Mouse (Mus musculus) bone marrow, adult 2 months (tissue): ENCODE results near the gene Plk3. TPM values are rescaled to one million over a fixed set of nuclear protein-coding genes. Genes with fewer than 3 reads are reported as not detected.

Source experiments
- H3K27ac ChIP-seq: fragments of 200-500 bp; 2 replicates; pipeline ENCODE4 v1.5.1; 2012; ENCODE audit warnings: low read depth, mild to moderate bottlenecking, control low read depth, inconsistent platforms, low read length; ENCODE audit not compliant: control insufficient read depth, poor library complexity, insufficient read depth
- H3K4me1 ChIP-seq: fragments of 200-500 bp; 2 replicates; pipeline ENCODE4 v1.6.1; 2011; ENCODE audit warnings: low read length; ENCODE audit not compliant: control insufficient read depth, insufficient read depth
- H3K4me3 ChIP-seq: fragments of 200-500 bp; replicated peaks from 2 replicates; pipeline ENCODE3; 2011; ENCODE audit warnings: mild to moderate bottlenecking, low read depth, low read length, control low read depth; ENCODE audit not compliant: control insufficient read depth
- CTCF ChIP-seq: fragments of 200-500 bp; IDR thresholded peaks from 2 replicates; pipeline ENCODE4 v1.5.1; 2011; ENCODE audit warnings: low read length, control low read depth; ENCODE audit not compliant: control insufficient read depth, insufficient read depth
- POLR2A ChIP-seq: fragments of 200-500 bp; IDR thresholded peaks from 2 replicates; pipeline ENCODE4 v1.6.1; 2011; ENCODE audit warnings: low read depth, mild to moderate bottlenecking, control low read depth, low read length, borderline replicate concordance; ENCODE audit not compliant: control insufficient read depth
- WGBS: fragments of 180-500 bp; shearing (Covaris S2); methylation state at CpG from one replicate; pipeline ENCODE4 v1.1.7; 2018; 5-methylcytosine and 5-hydroxymethylcytosine counted together
- polyA plus RNA-seq: library from polyadenylated mRNA; stranded (reverse); fragments of >200 nt; gene quantifications from 2 replicates; pipeline ENCODE4 v1.2.4, GENCODE M21; 2011; ENCODE audit warnings: low replicate concordance; ENCODE audit not compliant: missing spikeins, insufficient read depth, insufficient read length

The Plk3 gene
- polyA plus RNA-seq, 1 experiment, result 7.8 TPM

GRCm38 (mm10) chr4:117145248-117145647 is 11.5 kb upstream of the Plk3 start:
- no peak overlapping the region for H3K4me3 ChIP-seq
- no peaks in the 10 kb centered on the region for H3K4me1 ChIP-seq
- TF ChIP-seq POLR2A (no peak), CTCF (no peak)
- no peak overlapping the region for H3K27ac ChIP-seq
- WGBS, result 93% methylated on average over 13 of the region's 13 CpGs

DNA sequence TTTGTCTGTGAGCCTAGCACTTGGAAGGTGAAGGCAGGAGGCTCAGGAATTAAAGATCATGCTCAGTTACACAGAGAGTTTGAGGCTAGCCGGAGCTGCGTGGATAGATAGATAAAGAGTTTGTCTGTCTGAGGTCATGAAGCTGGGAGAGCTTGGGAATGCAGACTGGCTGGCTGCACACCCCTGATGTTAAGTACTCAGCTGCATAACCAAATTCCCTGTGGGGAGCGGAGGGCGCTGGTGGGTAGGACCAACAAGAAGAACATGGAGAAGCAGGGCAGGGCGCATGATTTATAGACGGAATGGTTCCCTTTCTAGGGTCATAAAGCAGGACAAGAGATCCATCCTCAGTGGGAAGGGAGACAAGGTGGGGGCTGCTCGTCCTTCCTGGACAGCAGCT is 9.3 kb upstream of the Plk3 start:
- Histone ChIP-seq H3K4me1 (no peaks in the 10 kb centered on the region), H3K27ac (no peak overlapping the region), H3K4me3 (no peak overlapping the region)
- TF ChIP-seq POLR2A (no peak), CTCF (no peak)
- WGBS, result 80% methylated on average over 7 of the region's 7 CpGs

GRCm38 (mm10) chr4:117140613-117141012 is 6.8 kb upstream of the Plk3 start:
- whole genome bisulfite sequencing, result 33% methylated on average over 4 of the region's 4 CpGs
- Histone ChIP-seq H3K4me3 (no peak overlapping the region), H3K4me1 (peaks cover 2% of the 10 kb centered on the region), H3K27ac (no peak overlapping the region)
- TF ChIP-seq POLR2A, result no peak
- TF ChIP-seq CTCF, result no peak

DNA sequence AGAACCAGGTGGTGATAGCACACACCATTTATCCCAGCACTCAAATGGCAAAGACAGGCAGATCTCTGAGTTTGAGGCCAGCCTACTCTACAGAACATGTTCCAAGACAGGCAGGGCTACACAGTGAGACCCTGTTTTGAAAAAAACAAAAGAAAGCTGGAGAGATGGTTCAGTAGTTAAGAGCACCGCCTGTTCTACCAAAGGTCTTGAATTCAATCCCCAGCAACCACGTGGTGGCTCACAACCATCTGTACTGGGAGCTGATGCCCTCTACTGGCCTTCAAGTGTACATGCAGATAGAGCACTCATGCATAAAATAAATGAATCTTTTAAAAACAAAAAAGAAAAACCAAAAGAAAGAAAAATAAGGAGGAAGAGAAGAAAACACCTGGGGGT is 5.5 kb upstream of the Plk3 start:
- under 1% methylated on average over 2 of the region's 2 CpGs for WGBS
- no peak overlapping the region for H3K27ac ChIP-seq
- TF ChIP-seq POLR2A (no peak), CTCF (peak; percentile 81)
- H3K4me1 ChIP-seq, result peaks cover 4% of the 10 kb centered on the region
- no peak overlapping the region for H3K4me3 ChIP-seq

DNA sequence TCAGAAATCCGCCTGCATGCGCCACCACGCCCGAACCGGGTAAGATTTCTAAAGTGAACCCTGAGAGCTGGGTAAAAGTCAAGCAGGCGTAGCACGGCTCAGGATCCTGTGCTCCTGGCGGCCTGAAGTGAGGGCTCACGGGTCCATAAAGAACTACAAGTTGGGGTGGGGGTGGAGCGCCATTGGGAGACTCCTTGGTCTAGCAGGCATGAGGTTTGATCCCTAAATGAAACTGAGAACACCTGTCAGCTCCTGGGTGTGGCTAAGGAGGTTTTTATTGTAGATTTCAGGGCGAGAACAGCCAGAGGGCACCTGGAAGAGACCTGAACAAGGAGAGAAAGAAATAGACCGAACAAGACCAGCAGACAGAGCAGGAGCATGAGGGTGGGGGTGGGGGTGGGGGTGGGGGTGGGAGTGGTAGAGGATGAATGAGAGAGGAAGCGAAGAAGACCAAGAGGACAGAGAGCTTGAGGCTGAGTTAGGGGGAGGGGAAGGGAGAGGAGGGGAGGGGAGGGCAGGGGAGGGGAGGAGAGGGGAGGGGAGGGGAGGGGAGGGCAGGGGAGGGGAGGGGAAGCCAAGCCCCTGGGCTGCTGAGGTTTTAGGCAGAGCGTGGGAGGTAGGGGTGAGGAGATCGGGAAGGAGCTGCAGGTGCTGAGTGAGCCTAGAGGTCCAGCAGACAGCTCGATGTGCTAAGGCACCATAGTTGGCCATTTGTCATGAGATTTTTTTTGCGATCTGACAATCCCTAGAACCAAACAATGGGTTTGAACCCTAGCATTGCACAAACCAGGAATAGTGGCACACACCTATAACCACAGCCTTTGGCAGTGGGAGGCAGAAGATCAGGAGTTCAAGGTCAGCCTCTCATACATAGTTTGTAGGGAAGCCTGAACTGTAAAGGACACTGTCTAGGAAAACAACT is 4.8 kb upstream of the Plk3 start:
- H3K4me1 ChIP-seq, result peaks cover 4% of the 10 kb centered on the region
- H3K4me3 ChIP-seq, result no peak overlapping the region
- WGBS, result 69% methylated on average over 16 of the region's 17 CpGs
- H3K27ac ChIP-seq, result no peak overlapping the region
- TF ChIP-seq CTCF, result no peak
- TF ChIP-seq POLR2A, result no peak

DNA sequence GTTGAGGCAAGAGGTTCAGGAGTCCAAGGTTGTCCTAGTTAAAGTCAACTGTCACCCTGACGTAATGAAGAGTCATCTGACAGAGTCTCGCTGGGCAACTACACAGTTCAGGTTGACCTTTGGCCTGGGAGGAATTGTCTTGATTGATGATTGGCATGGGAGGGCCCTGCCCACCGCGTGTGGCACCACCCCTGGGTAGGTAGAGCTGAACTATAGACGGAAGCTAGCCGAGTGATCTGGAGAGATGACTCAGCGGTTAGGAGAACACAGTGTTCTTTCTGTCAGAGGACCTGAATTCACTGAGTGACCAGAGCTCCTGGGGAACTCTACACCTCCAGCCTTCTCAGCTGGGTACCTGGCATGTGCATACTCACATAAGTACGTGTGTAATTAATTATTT is 2.3 kb upstream of the Plk3 start:
- no peak overlapping the region for H3K4me3 ChIP-seq
- 35% methylated on average over 8 of the region's 8 CpGs for WGBS
- H3K4me1 ChIP-seq, result peaks cover 7% of the 10 kb centered on the region
- H3K27ac ChIP-seq, result peak overlapping the region; percentile 18; the same call in 1 of the 2 replicates
- TF ChIP-seq CTCF (no peak), POLR2A (no peak)

DNA sequence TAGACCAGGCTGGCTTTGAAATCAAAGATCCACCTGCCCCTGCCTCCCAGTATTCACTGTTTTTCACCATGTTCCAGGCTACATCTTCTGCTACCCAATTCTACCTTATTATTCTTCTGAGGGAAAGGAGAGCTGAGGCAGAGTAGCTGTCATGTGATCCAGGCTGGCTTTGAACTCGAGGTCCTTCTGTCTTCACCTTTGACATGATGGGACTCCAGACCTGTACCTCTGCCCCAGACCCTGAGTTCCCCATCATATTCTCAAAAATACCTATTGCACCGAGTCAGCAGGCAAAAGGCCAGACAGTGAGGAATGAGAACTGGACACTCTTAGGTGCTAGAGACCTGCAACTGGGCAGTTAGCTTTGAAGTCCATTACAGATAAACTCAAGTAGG is 835 bp upstream of the Plk3 start:
- Histone ChIP-seq H3K4me1 (peaks cover 7% of the 10 kb centered on the region), H3K4me3 (no peak overlapping the region), H3K27ac (0 out of 2 replicates have a peak overlapping the region, but pooled peaks have one; percentile 22)
- 36% methylated on average over 2 of the region's 2 CpGs for WGBS
- TF ChIP-seq POLR2A, result no peak

DNA sequence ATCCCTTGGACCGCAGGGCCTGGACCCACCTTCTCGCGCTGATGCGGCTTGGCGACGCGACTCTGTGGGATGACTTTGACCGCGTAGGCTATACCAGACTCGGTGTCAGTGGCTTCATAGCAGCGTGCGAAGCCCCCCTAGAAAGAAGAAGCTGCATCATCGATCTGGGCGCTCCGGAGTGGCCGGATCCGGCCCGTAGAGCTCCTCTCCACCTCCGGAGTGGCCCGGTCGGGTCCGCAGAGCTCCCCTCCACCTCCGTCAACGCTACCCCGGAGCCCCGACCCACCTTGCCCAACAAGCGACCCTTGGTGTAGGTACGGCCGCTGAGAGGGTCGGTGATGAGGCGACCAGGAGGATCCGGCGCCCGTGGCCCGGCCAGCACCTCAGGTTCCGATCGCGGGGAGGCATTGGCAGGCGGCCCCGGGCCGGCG is 382 bp downstream of the Plk3 start:
- Histone ChIP-seq H3K4me3 (peak overlapping the region; percentile 65), H3K4me1 (peaks cover 7% of the 10 kb centered on the region), H3K27ac (peak overlapping the region; percentile 39)
- no peak for TF ChIP-seq CTCF
- no peak for TF ChIP-seq POLR2A
- 1% methylated on average over 42 of the region's 42 CpGs for WGBS

DNA sequence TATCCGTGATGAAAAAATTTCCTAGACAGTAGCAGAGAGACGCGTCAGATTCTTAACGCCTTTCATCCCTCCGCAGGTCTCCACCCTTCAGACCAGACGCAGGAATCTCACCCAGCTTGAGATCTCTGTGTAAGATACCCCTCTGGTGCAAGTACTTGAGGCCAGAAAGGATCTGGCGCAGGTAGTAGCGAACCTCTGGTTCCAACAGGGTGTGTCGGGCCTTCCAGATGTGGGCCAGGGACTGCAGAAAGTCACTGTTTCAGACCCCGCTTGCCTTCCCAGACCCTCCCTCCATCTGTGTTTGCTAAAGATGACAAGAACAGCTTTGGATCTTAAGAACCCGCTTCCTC is 994 bp downstream of the Plk3 start:
- TF ChIP-seq CTCF, result no peak
- TF ChIP-seq POLR2A, result no peak
- H3K4me1 ChIP-seq, result peaks cover 7% of the 10 kb centered on the region
- WGBS, result 73% methylated on average over 11 of the region's 11 CpGs

More for the DNA sequence above, 994 bp downstream of the Plk3 start:
- Histone ChIP-seq H3K4me3 (no peak overlapping the region), H3K27ac (no peak overlapping the region)
